Mouse (Mus musculus) testis, adult 2 months (tissue): ENCODE measurements around the gene Adh5.

ENCODE experiments used
- CTCF ChIP-seq: fragments of 200-500 bp; IDR thresholded peaks from 2 replicates; pipeline ENCODE4 v1.5.1; 2012; ENCODE audit warnings: low read depth, mild to moderate bottlenecking, inconsistent platforms, low read length, moderate library complexity; ENCODE audit not compliant: control insufficient read depth, insufficient read depth, insufficient replicate concordance
- POLR2A ChIP-seq: fragments of 200-500 bp; IDR thresholded peaks from 2 replicates; pipeline ENCODE4 v1.6.1; 2012; ENCODE audit warnings: low read depth, mild to moderate bottlenecking, inconsistent platforms, low read length, moderate library complexity; ENCODE audit not compliant: control insufficient read depth

DNA sequence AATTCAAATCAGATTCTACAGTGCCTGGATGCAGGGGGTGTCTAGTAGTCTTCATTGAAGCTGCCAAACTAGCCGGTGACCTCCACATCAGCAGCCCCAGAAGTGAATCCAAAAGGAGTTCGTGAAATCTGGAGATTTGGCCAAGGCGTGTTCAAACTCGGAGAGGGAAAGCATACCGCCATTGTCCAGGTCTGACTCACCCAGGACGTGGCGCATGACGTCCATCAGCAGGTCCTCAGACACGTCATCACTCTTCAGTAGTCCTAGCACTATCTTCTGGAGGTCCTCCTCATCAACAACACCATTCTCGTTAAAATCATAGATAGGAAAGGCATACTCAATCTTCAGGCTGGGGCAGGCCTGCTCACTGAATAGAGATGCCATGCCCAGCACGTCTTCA, 60.9 kb downstream of the Adh5 start:
- TF ChIP-seq POLR2A: no peak
- TF ChIP-seq CTCF: no peak
